ENCODE assay signal across 10 mouse cellular contexts in the genomic region with DNA sequence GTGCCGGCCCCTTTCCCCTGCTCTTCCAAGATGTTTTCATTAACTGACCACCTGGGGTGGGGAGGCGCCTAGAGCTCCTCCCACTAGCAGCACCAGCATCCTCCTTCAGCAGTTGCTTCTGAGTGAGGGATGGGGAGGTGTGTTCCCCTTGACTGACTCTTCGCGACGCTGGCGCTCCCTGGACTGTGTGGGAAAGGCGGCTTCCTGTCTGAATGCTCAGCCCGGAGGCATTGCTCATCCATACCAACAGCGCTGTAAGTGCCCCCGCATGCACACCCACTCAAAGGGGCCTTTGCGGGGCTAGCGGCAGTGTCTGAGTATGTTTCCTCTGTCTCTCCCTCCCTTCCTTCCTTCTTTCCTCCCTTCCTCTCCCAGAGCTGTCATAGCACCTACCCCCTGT. TPM values are rescaled to one million over a fixed set of nuclear protein-coding genes. Genes with fewer than 3 reads are reported as not detected.
DNase-seq lines count a peak whose midpoint lies in the region.
"Had no signal": no experiment of that assay in that cellular context is flagged by ENCODE, and none has a peak within 500 bp of the region (broad histone marks: within the 10 kb centered on the region; RNA-seq: fewer than 3 reads in every experiment).

No protein-coding gene starts in this region.

- intact Hi-C loops in left cerebral cortex, postnatal 4 days (cut with DNase I) = no loop called here
- intact Hi-C loops in left cerebral cortex, postnatal 25 days (cut with DNase I) = no loop called here

- DNase-seq in embryo, embryonic 10 days (ENCODE audit: low spot score) = peak; percentile 35
- DNase-seq in embryo, embryonic 9.5 days (ENCODE audit: extremely low spot score) = no peak
- peak; percentile 8 to 36 for DNase-seq in left cerebral cortex, adult 8-10 months (ENCODE audit: low spot score in 2 of 2)
- no peak for DNase-seq in left cerebral cortex, postnatal 4 days
- peak; percentile 6 to 75 for DNase-seq in left cerebral cortex, postnatal 25 days (ENCODE audit: low spot score in 2 of 2)
- peak; percentile 33 to 47 for DNase-seq in right cerebral cortex, postnatal 36 days (ENCODE audit: low spot score in 2 of 2)
- no peak for DNase-seq in spleen, postnatal 4 days (ENCODE audit: low spot score in 2 of 2)
- no peak for DNase-seq in ovary, postnatal 36 days (ENCODE audit: low spot score)
- DNase-seq: gastrocnemius, postnatal 14 days; liver, embryonic 13.5 days had no signal

RNA-seq across cellular contexts. Expression of a gene that starts 29.1 kb away (rescaled TPM):
- total RNA-seq in left cerebral cortex, adult 8-10 months (2022) = 10 to 100 TPM; 21.2 to 24.0 (median 23.4) TPM
- 10 to 100 TPM; 15.4 to 16.6 TPM for total RNA-seq in left cerebral cortex, postnatal 4 days (2021)
- total RNA-seq in left cerebral cortex, postnatal 25 days (2021) = 10 to 100 TPM; 29.0 to 31.2 TPM
- total RNA-seq: gastrocnemius, postnatal 14 days had no signal

Comparison
In these comparisons a context has a peak if more than half of its experiments do, and no peak if none do; other contexts are left out.
1. DNase-seq: peak in embryo, embryonic 10 days (single experiment), left cerebral cortex, adult 8-10 months (2 of 2), left cerebral cortex, postnatal 25 days (2 of 2) and right cerebral cortex, postnatal 36 days (2 of 2); none in embryo, embryonic 9.5 days (single experiment), left cerebral cortex, postnatal 4 days (single experiment), spleen, postnatal 4 days (0 of 2) and ovary, postnatal 36 days (single experiment).